Mouse (Mus musculus) liver, embryonic 15.5 days (tissue): Measurements from ENCODE around the gene Cfap43. TPM values are rescaled to one million over a fixed set of nuclear protein-coding genes. Genes with fewer than 3 reads are reported as not detected.

ENCODE experiments used
- ATAC-seq: fragments of 200-750 bp; cut with Nextera tagmentation; 2 replicates; pipeline ENCODE4 v1.8.0; 2017; ENCODE audit warnings: moderate number of reproducible peaks, mild to moderate bottlenecking, moderate library complexity; ENCODE audit not compliant: insufficient read depth
- H3K27ac ChIP-seq: fragments of 300-500 bp; sonication (generic); replicated peaks from 2 replicates; pipeline ENCODE4 v1.5.1; 2015; ENCODE audit warnings: mild to moderate bottlenecking, inconsistent platforms
- H3K27me3 ChIP-seq: fragments of 300-500 bp; sonication (generic); 2 replicates; pipeline ENCODE4 v1.6.1; 2015; ENCODE audit warnings: mild to moderate bottlenecking, inconsistent platforms
- H3K36me3 ChIP-seq: fragments of 300-500 bp; sonication (generic); replicated peaks from 2 replicates; pipeline ENCODE4 v1.6.1; 2015; ENCODE audit warnings: moderate library complexity, mild to moderate bottlenecking, inconsistent platforms
- H3K4me1 ChIP-seq: fragments of 300-500 bp; sonication (generic); replicated peaks from 2 replicates; pipeline ENCODE4 v1.6.1; 2015; ENCODE audit warnings: inconsistent platforms
- H3K4me2 ChIP-seq: fragments of 300-500 bp; sonication (generic); 2 replicates; pipeline ENCODE4 v1.6.1; 2015; ENCODE audit warnings: moderate library complexity, mild to moderate bottlenecking, inconsistent platforms
- H3K4me3 ChIP-seq: fragments of 300-500 bp; sonication (generic); replicated peaks from 2 replicates; pipeline ENCODE4 v1.5.1; 2015; ENCODE audit warnings: mild to moderate bottlenecking, inconsistent platforms
- H3K9ac ChIP-seq: fragments of 300-500 bp; sonication (generic); 2 replicates; pipeline ENCODE4 v1.6.1; 2015; ENCODE audit warnings: moderate library complexity, mild to moderate bottlenecking, inconsistent platforms
- H3K9me3 ChIP-seq: fragments of 300-500 bp; sonication (generic); replicated peaks from 2 replicates; pipeline ENCODE4 v1.6.1; 2016; ENCODE audit warnings: inconsistent platforms
- WGBS: fragments of 180-500 bp; shearing (Covaris S2); methylation state at CpG from one replicate; pipeline ENCODE4 v1.1.7; 2015; ENCODE audit warnings: mixed read lengths; ENCODE audit not compliant: insufficient replicate concordance; 5-methylcytosine and 5-hydroxymethylcytosine counted together
- microRNA-seq: library from miRNA; unstranded; fragments of <30 nt; microRNA quantifications from one replicate; pipeline ENCODE4, GENCODE M21; 2016
- polyA plus RNA-seq: library from polyadenylated mRNA; unstranded; fragments of >200 nt; fragmentation: Nextera tagmentation; extraction: Ambion mirVana; gene quantifications from 2 replicates; pipeline ENCODE4 v1.2.1, GENCODE M21; 2015

Cfap43 gene
- polyA plus RNA-seq, 1 experiment from 2014 or later, result 0.02 TPM

DNA sequence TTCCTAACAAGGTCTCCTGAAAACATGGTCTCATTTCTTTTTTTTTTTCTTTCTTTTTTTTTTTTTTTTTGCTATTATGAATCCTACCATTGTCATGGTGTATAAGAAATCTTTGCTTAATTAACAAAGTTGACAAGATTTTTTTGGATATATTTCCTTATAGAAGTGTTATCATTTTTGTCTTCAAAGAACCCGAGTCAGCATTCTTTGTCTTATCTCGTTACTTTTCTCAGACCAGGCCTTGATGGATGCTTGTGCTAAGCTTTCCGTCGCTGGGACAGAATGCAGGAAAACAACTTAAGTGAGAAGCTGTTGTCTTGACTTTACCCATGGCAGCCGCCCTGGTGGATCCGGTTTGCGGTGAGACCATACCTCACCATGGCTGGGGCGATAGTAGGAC, 218.6 kb downstream of the Cfap43 start:
- H3K27ac ChIP-seq, result no peak overlapping the region
- no peaks in the 10 kb centered on the region for H3K27me3 ChIP-seq
- 71% methylated on average over 8 of the region's 8 CpGs for WGBS
- no peak overlapping the region for H3K9ac ChIP-seq
- no peak overlapping the region for H3K4me2 ChIP-seq
- ATAC-seq, result no peak
- no peaks in the 10 kb centered on the region for H3K36me3 ChIP-seq
- H3K4me3 ChIP-seq, result no peak overlapping the region
- no peaks in the 10 kb centered on the region for H3K4me1 ChIP-seq
- no peaks in the 10 kb centered on the region for H3K9me3 ChIP-seq

DNA sequence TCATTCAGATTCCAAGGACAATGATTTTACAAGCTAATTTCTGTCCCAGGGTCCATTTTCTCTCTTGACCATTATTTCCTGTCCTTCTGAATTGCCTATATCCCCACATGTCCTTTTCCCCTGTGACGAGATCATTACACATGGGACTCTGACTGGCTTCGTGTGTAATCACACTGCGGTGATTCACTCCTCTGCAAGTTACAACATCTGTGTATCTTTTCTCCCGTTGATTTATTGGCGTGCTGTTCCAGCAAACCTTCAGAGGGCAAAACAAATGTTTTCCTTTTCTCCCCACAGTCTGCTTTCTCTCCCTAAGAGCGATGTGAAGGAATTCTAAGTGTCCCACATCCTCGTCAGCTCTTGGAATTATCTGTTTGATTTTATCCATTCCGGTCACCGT, 219.3 kb downstream of the Cfap43 start:
- WGBS, result 56% methylated on average over 9 of the region's 9 CpGs
- H3K4me1 ChIP-seq, result no peaks in the 10 kb centered on the region
- no peaks in the 10 kb centered on the region for H3K27me3 ChIP-seq
- no peak overlapping the region for H3K4me2 ChIP-seq
- H3K9ac ChIP-seq, result no peak overlapping the region
- H3K36me3 ChIP-seq, result no peaks in the 10 kb centered on the region
- no peak overlapping the region for H3K27ac ChIP-seq
- ATAC-seq, result no peak
- no peaks in the 10 kb centered on the region for H3K9me3 ChIP-seq
- H3K4me3 ChIP-seq, result no peak overlapping the region

DNA sequence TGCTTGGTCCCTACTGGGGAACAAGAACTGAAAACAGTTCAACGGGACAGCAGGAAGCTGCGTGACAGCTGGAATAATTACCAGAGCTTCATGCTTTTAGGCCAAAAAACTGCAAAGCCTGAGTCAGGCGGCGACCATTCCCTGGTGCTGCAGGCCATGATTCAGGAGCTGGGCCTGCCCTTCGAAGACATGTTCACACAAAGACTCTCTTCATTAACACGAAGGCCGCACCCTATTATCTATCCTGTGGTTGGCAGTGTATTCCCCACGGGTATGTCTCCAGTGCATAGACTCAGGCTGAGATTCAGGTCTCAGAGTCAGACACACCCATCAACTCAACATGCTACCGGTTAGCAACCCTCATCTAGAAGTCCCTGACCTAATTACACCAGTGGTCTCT, 220.8 kb downstream of the Cfap43 start:
- Histone ChIP-seq H3K27me3 (no peaks in the 10 kb centered on the region), H3K27ac (no peak overlapping the region), H3K4me1 (no peaks in the 10 kb centered on the region), H3K4me3 (no peak overlapping the region), H3K4me2 (no peak overlapping the region), H3K9me3 (no peaks in the 10 kb centered on the region), H3K9ac (no peak overlapping the region), H3K36me3 (no peaks in the 10 kb centered on the region)
- no peak for ATAC-seq
- WGBS, result 39% methylated on average over 9 of the region's 9 CpGs

DNA sequence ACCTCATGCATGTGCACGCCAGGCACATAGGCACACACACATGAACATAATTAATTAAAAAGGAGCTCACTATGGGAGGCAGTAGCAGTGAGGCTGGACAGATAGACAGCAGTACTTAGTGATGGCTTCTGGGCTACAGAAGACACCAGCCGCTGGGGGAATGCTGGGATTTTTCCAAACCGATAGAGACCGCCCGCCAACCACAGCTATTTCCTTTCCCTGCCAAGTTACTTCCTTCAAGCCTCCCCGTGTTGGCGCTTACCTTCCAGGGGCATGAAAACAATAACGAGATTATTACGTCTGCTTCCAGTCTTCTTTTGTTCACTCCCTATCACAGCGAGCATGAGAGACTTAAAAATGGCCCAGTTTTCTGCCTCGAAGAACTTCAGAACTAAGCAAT, 222.0 kb downstream of the Cfap43 start:
- ATAC-seq, result no peak
- Histone ChIP-seq H3K27me3 (no peaks in the 10 kb centered on the region), H3K4me3 (no peak overlapping the region), H3K9me3 (no peaks in the 10 kb centered on the region), H3K9ac (no peak overlapping the region), H3K4me1 (no peaks in the 10 kb centered on the region), H3K4me2 (no peak overlapping the region), H3K27ac (no peak overlapping the region), H3K36me3 (no peaks in the 10 kb centered on the region)
- WGBS, result 40% methylated on average over 11 of the region's 11 CpGs

DNA sequence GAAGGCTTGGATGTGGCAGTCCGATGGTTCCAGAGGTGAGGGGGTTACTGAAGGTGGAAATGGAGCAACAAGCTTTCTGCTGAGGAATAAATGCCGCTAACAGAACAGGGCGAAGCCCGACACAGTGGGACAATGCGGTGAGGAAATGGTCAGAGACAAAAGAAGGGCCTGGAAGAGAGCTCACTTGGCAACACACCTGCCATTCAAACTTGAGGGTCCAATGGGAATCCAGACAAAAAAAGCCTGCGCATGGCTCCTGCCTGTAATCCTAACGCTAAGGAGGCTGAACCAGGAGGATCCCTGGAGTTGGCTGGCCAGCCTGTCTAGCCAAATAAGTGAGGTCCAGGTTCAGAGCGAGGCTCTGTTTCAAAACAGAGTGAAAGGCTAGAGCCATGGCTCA, 222.7 kb downstream of the Cfap43 start:
- WGBS, result 67% methylated on average over 8 of the region's 8 CpGs
- Histone ChIP-seq H3K27me3 (no peaks in the 10 kb centered on the region), H3K36me3 (no peaks in the 10 kb centered on the region), H3K4me2 (no peak overlapping the region), H3K4me1 (no peaks in the 10 kb centered on the region), H3K9me3 (no peaks in the 10 kb centered on the region), H3K9ac (no peak overlapping the region), H3K27ac (no peak overlapping the region), H3K4me3 (no peak overlapping the region)
- ATAC-seq, result no peak

DNA sequence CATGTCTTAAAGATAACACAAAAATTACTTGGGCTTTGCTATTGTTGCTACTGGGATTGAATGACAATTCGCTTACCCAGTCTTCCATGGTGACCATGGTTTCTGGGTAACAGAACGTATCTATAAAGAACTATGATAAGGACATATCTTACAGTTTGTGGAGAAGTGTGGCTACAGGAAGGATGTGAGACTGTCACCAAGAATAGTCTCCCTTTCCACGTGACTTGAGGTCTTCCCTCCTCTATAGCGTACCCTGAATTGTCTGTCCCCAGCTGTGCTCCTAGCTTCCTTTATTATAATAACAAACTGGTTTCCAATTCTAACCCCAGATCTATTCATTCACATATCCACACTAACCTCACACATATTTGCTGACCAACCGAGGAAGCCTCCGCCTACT, 223.4 kb downstream of the Cfap43 start:
- no peaks in the 10 kb centered on the region for H3K27me3 ChIP-seq
- H3K9me3 ChIP-seq, result no peaks in the 10 kb centered on the region
- ATAC-seq, result no peak
- no peak overlapping the region for H3K4me3 ChIP-seq
- WGBS, result 32% methylated on average over 6 of the region's 6 CpGs
- no peak overlapping the region for H3K27ac ChIP-seq
- H3K4me1 ChIP-seq, result no peaks in the 10 kb centered on the region
- no peak overlapping the region for H3K4me2 ChIP-seq
- H3K9ac ChIP-seq, result no peak overlapping the region
- H3K36me3 ChIP-seq, result no peaks in the 10 kb centered on the region

DNA sequence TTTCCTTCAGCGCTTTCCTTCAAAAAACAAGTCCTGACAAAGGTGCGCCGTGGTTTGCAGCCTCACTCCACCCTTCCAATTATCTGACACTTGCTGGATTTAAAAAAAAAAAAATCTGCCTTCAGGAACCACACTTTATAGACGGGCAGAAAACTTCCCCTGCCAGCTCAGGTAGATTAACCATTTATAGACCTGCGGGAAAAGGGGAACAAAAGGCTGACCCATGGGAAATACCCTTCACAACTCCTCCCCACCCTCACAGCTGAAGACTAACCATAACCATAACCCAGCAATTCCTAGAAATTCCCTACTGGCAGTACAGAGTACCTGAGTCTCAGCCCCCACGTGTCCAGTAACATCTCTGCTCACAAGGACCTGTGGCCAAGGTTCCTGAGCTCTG, 227.1 kb downstream of the Cfap43 start, which contains the start of gene Col17a1:
Gene Col17a1 (minus strand): TSS at position 101 of the 400 bp plus-strand sequence.
- no peak within 1 kb of the TSS for H3K27ac ChIP-seq
- no peaks in the 10 kb centered on the region for H3K9me3 ChIP-seq
- H3K4me1 ChIP-seq, result peaks cover 5% of the 10 kb centered on the region; the same call in 1 of the 2 replicates
- no peak within 1 kb of the TSS for H3K4me2 ChIP-seq
- no peak within 1 kb of the TSS for H3K4me3 ChIP-seq
- 48% methylated on average over 6 of the region's 6 CpGs for WGBS
- no peaks in the 10 kb centered on the region for H3K36me3 ChIP-seq
- H3K9ac ChIP-seq, result no peak within 1 kb of the TSS
- H3K27me3 ChIP-seq, result no peaks in the 10 kb centered on the region
- ATAC-seq, result no peak

DNA sequence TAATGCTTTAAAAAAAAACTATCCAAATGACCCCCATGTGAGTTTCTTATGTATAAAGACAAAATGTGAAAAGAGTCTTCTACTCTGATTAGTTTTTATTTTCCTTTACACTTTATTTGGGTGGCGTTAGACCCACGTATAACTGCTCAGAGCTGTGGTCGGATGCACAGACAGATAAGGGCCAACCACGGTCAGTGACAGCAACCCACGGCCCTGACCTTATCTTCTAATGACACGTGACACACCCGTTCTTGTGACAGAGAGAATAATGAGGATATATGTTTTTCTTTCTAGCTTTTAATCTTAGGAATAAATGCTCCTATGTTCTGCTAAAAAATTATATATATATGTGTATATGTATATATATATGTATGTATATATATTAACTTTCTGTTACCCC, 229.5 kb downstream of the Cfap43 start:
- no peak for ATAC-seq

More for the DNA sequence above, 229.5 kb downstream of the Cfap43 start:
- Histone ChIP-seq H3K9ac (no peak overlapping the region), H3K36me3 (no peaks in the 10 kb centered on the region), H3K27me3 (no peaks in the 10 kb centered on the region), H3K4me2 (no peak overlapping the region), H3K27ac (no peak overlapping the region), H3K9me3 (no peaks in the 10 kb centered on the region), H3K4me1 (peaks cover 5% of the 10 kb centered on the region; the same call in 1 of the 2 replicates), H3K4me3 (no peak overlapping the region)
- 8% methylated on average over 7 of the region's 7 CpGs for whole genome bisulfite sequencing

Small RNA genes within 50 kb of the gene (microRNA-seq; reads per million reads assigned to microRNA genes)
- gene Gm22240, result not detected
- gene Mir8090, result not detected

Other genes starting within 250 kb of the Cfap43 start
- 0.15 and 0.20 TPM in 2 replicates for gene Col17a1, start 227.2 kb downstream of the Cfap43 start, polyA plus RNA-seq
- 53.7 and 60.6 TPM in 2 replicates for gene Sfr1, start 187.6 kb downstream of the Cfap43 start, polyA plus RNA-seq
- gene Gsto1, start 64.3 kb downstream of the Cfap43 start, polyA plus RNA-seq, result 115 and 122 TPM in 2 replicates
- 0.13 and 0.24 TPM in 2 replicates for gene Gsto2, start 53.8 kb downstream of the Cfap43 start, polyA plus RNA-seq
- 4.1 and 4.8 TPM in 2 replicates for gene Itprip, start within 50 bp of the Cfap43 start, polyA plus RNA-seq
- gene Cfap58, start 18.4 kb upstream of the Cfap43 start, polyA plus RNA-seq, result not detected in 2 replicates